In the genomic region with DNA sequence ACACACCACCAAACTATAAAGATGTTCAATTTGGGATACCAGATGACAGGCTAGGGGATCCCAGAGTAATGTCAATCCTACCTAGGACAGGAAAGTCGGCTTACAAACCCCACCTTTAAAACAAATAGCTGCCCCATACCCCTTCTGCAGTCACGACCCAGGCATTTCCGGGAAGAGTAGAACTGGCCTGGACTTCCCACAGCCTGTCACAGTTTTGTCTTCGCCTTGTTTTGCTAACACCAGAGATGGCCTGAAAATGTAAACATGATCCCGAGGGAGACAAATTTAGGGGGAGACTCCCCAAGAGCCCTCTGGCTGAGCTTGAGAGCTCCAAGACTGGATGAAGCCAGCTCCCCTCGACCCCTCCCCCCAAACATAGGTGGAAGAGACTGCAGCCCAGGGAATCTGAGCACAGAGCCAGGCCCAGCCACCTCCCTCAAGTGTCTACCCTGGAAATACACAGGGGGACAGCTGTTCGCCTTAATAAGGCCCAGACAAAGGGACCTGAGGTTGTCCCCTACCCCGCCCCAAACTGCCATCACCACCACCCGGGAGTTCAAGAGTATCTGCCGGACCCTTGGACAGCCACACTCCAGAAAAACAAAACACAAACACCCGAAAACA, we compare ENCODE assay signal across 7 mouse cellular contexts. TPM values are rescaled to one million over a fixed set of nuclear protein-coding genes. Genes with fewer than 3 reads are reported as not detected.
DNase-seq lines count a peak whose midpoint lies in the region; ATAC-seq and TF ChIP-seq lines count a peak whose summit lies in the region.

No protein-coding gene starts in this region.

- no peak overlapping the region for H3K27ac ChIP-seq in ES-Bruce4 (ENCODE audit: insufficient read depth, low read length)
- peak overlapping the region; percentile 50 for H3K27ac ChIP-seq in bone marrow macrophage, adult 2 months (ENCODE audit: insufficient read depth, low read depth, low read length)
- peak overlapping the region; percentile 85 for H3K27ac ChIP-seq in heart, postnatal 0 days (ENCODE audit: low read depth)
- H3K27ac ChIP-seq in lung, postnatal 0 days (ENCODE audit: low read length), result peak overlapping the region; percentile 90

- H3K9ac ChIP-seq in ES-Bruce4 (ENCODE audit: low read depth, poor library complexity, severe bottlenecking), result peak overlapping the region; percentile 95
- H3K9ac ChIP-seq in heart, postnatal 0 days (replicated peaks; ENCODE audit: low read depth, low read length), result peak overlapping the region; percentile 89
- peak overlapping the region; percentile 80 for H3K9ac ChIP-seq in lung, postnatal 0 days (replicated peaks; ENCODE audit: low read depth)

- H3K4me1 ChIP-seq in ES-Bruce4 (ENCODE audit: control insufficient read depth, insufficient read depth, low read length), result peaks cover 6% of the 10 kb centered on the region
- H3K4me1 ChIP-seq in bone marrow macrophage, adult 2 months (ENCODE audit: control insufficient read depth, insufficient read depth, low read length), result peaks cover 30% of the 10 kb centered on the region
- H3K4me1 ChIP-seq in heart, postnatal 0 days (ENCODE audit: control insufficient read depth, insufficient read depth), result peaks cover 37% of the 10 kb centered on the region
- H3K4me1 ChIP-seq in lung, postnatal 0 days (ENCODE audit: insufficient read depth, low read depth, low read length), result peaks cover 45% of the 10 kb centered on the region

- DNase-seq in heart, postnatal 0 days (ENCODE audit: low spot score), result no peak
- peak; percentile 55 for DNase-seq in lung, postnatal 0 days (ENCODE audit: low spot score)
- no peak for DNase-seq in ovary, postnatal 14 days (ENCODE audit: low spot score)
- no peak for DNase-seq in cerebellum, adult 9-11 months
- no peak for DNase-seq in urinary bladder, postnatal 4 days (ENCODE audit: low spot score in 2 of 2)

- WGBS in heart, postnatal 0 days, result 39% methylated on average over 11 of the region's 11 CpGs
- WGBS in lung, postnatal 0 days, result 2% methylated on average over 11 of the region's 11 CpGs

- no peaks in the 10 kb centered on the region for H3K9me3 ChIP-seq in ES-Bruce4 (replicated peaks; ENCODE audit: control insufficient read depth, insufficient read depth, low read length, poor library complexity, severe bottlenecking)
- H3K9me3 ChIP-seq in heart, postnatal 0 days (replicated peaks; ENCODE audit: control insufficient read depth, low read length), result no peaks in the 10 kb centered on the region
- H3K9me3 ChIP-seq in lung, postnatal 0 days (ENCODE audit: low read length), result no peaks in the 10 kb centered on the region

- no peak for ATAC-seq in heart, postnatal 0 days (ENCODE audit: insufficient read depth, low read depth)
- ATAC-seq in lung, postnatal 0 days, result no peak

- no peak for TF ChIP-seq EP300 in ES-Bruce4 (IDR thresholded peaks at IDR 0.05; ENCODE audit: insufficient read depth, low read depth, low read length)
- no peak for TF ChIP-seq EP300 in heart, postnatal 0 days (IDR thresholded peaks at IDR 0.05; ENCODE audit: low read depth)
- no peak; the same call in 1 of the 2 replicates for TF ChIP-seq EP300 in lung, postnatal 0 days (IDR thresholded peaks at IDR 0.05)

- TF ChIP-seq POLR2A in ES-Bruce4 (IDR thresholded peaks at IDR 0.05; ENCODE audit: insufficient read depth, low read length), result no peak
- TF ChIP-seq POLR2A in bone marrow macrophage, adult 2 months (IDR thresholded peaks at IDR 0.05; ENCODE audit: borderline replicate concordance, low read depth, low read length), result no peak

- H3K4me3 ChIP-seq in ES-Bruce4 (ENCODE audit: low read depth, low read length), result peak overlapping the region; percentile 74
- peak overlapping the region; percentile 88 for H3K4me3 ChIP-seq in bone marrow macrophage, adult 2 months (ENCODE audit: insufficient read depth, low read length)
- peak overlapping the region; percentile 88 for H3K4me3 ChIP-seq in heart, postnatal 0 days (ENCODE audit: low read depth, low read length)
- H3K4me3 ChIP-seq in lung, postnatal 0 days (ENCODE audit: low read depth, low read length), result peak overlapping the region; percentile 92

- no peak for TF ChIP-seq CTCF in ES-Bruce4 (IDR thresholded peaks at IDR 0.05; ENCODE audit: low read depth, low read length)
- TF ChIP-seq CTCF in bone marrow macrophage, adult 2 months (IDR thresholded peaks at IDR 0.05; ENCODE audit: low read depth, low read length), result no peak
- TF ChIP-seq CTCF in heart, postnatal 0 days (IDR thresholded peaks at IDR 0.05; ENCODE audit: low read depth), result no peak
- TF ChIP-seq CTCF in lung, postnatal 0 days (IDR thresholded peaks at IDR 0.05), result no peak

- no peaks in the 10 kb centered on the region for H3K36me3 ChIP-seq in ES-Bruce4 (ENCODE audit: control insufficient read depth, insufficient read depth, low read length, poor library complexity, severe bottlenecking)
- H3K36me3 ChIP-seq in heart, postnatal 0 days (replicated peaks; ENCODE audit: control insufficient read depth, insufficient read depth, low read length), result no peaks in the 10 kb centered on the region
- no peaks in the 10 kb centered on the region for H3K36me3 ChIP-seq in lung, postnatal 0 days (ENCODE audit: insufficient read depth, low read length)

- H3K4me2 ChIP-seq in heart, postnatal 0 days (ENCODE audit: low read depth, low read length), result peak overlapping the region; percentile 99
- H3K4me2 ChIP-seq in lung, postnatal 0 days (replicated peaks; ENCODE audit: low read depth, low read length), result peak overlapping the region; percentile 92

- no peaks in the 10 kb centered on the region; the same call in 1 of the 2 replicates for H3K27me3 ChIP-seq in ES-Bruce4 (ENCODE audit: control insufficient read depth, insufficient read depth, low read length, poor library complexity, severe bottlenecking)
- H3K27me3 ChIP-seq in heart, postnatal 0 days (ENCODE audit: control insufficient read depth, insufficient read depth, low read length), result no peaks in the 10 kb centered on the region
- H3K27me3 ChIP-seq in lung, postnatal 0 days (replicated peaks; ENCODE audit: insufficient read depth, low read length), result no peaks in the 10 kb centered on the region

RNA-seq across cellular contexts. Expression of gene Lrp5, which starts 1.3 kb away (rescaled TPM):
- polyA plus RNA-seq in ES-Bruce4 (2011; ENCODE audit: insufficient read depth, insufficient read length, low read depth, missing spikeins), result 38.6 and 40.2 TPM in 2 replicates
- 17.0 and 24.2 TPM in 2 replicates for polyA plus RNA-seq in bone marrow macrophage, adult 2 months (2012; ENCODE audit: insufficient read depth, insufficient read length, missing spikeins)
- 28.0 and 30.5 TPM in 2 replicates for total RNA-seq in heart, postnatal 0 days (2014; rRNA removed; ENCODE audit: low replicate concordance)
- 1.8 and 1.9 TPM in 2 replicates for polyA plus RNA-seq in heart, postnatal 0 days (2015; fragmentation: Nextera tagmentation; extraction: Ambion mirVana)
- 4.1 and 5.1 TPM in 2 replicates for polyA plus RNA-seq in lung, postnatal 0 days (2015; fragmentation: Nextera tagmentation; extraction: Ambion mirVana)

RNA-seq across cellular contexts. Expression of gene 1810055G02Rik, which starts 23.0 kb away (rescaled TPM):
- polyA plus RNA-seq in ES-Bruce4 (2011; ENCODE audit: insufficient read depth, insufficient read length, low read depth, missing spikeins), result 30.7 and 31.8 TPM in 2 replicates
- polyA plus RNA-seq in bone marrow macrophage, adult 2 months (2012; ENCODE audit: insufficient read depth, insufficient read length, missing spikeins), result 5.6 and 7.2 TPM in 2 replicates
- total RNA-seq in heart, postnatal 0 days (2014; rRNA removed; ENCODE audit: low replicate concordance), result 17.3 and 19.6 TPM in 2 replicates
- 10.8 and 12.2 TPM in 2 replicates for polyA plus RNA-seq in heart, postnatal 0 days (2015; fragmentation: Nextera tagmentation; extraction: Ambion mirVana)
- polyA plus RNA-seq in lung, postnatal 0 days (2015; fragmentation: Nextera tagmentation; extraction: Ambion mirVana), result 11.3 and 12.6 TPM in 2 replicates
